Mouse (Mus musculus): ENCODE measurements around the gene Fbxl17. TPM values are rescaled to one million over a fixed set of nuclear protein-coding genes. Genes with fewer than 3 reads are reported as not detected.

Gene Fbxl17
- polyA plus RNA-seq (2015; fragmentation: Nextera tagmentation; extraction: Ambion mirVana) = 26.5 and 39.8 TPM in 2 replicates

DNA sequence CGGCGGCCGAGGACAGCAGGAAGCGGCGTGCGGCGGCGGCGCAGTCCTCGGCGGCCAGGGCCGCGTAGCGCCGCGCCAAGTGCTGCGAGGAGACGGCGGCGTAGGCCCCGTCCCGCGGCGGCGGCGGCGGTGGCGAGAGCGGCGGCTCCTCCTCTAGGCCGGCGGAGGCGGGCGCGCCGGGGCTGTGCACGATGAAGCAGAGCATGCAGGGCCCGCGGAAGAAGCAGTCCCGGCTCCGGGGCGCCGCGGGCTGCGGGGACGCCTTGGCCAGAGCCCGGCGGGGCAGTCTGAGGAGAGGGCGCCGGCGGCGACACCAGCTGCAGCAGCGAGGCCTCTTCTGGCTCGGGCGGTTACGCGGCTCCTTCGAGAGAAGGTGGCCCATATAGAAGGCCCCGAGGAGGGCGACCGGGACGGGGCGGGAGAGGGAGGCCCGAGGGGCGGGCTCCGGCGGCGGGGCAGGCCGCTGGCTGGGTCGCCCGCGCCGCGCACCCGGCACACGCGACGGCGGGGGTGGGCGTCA is at the start of gene Fbxl17:
Fbxl17 (minus strand) TSS at position 382 of the 520 bp plus-strand sequence.
- H3K9me3 ChIP-seq = no peaks in the 10 kb centered on the region
- peak within 1 kb of the TSS; percentile 98 for H3K4me3 ChIP-seq
- H3K9ac ChIP-seq = peak within 1 kb of the TSS; percentile 100
- peak within 1 kb of the TSS; percentile 98 for H3K27ac ChIP-seq
- peak within 1 kb of the TSS; percentile 65 for H3K4me2 ChIP-seq
- WGBS = under 1% methylated on average over 73 of the region's 80 CpGs
- no peaks in the 10 kb centered on the region for H3K27me3 ChIP-seq (replicated peaks)
- ATAC-seq (replicated peaks) = peak; percentile 70
- no peaks in the 10 kb centered on the region for H3K36me3 ChIP-seq (replicated peaks)
- peaks cover 46% of the 10 kb centered on the region for H3K4me1 ChIP-seq

DNA sequence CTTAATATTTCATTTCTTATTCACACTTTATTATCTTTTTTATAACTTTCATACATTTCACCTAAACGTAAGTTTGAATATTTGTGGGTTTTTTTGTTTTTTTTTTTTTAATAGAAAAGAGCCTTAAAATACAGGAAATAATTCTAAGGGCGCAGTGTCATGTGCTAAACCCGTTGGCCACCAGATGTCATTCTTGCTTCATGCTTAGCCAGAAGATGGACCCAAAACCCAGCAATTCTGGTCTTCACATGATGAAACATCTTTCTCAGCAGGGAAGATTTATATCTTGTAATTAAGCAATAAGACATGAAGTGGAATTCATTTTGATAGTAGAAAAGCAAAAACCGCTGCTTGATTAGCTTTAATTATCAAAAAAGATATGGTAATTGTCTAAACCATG is 47.6 kb upstream of the Fbxl17 start:
- H3K4me2 ChIP-seq = no peak overlapping the region
- no peak overlapping the region for H3K4me3 ChIP-seq
- H3K27ac ChIP-seq = no peak overlapping the region
- H3K27me3 ChIP-seq (replicated peaks) = no peaks in the 10 kb centered on the region
- no peaks in the 10 kb centered on the region for H3K36me3 ChIP-seq (replicated peaks)
- no peaks in the 10 kb centered on the region for H3K4me1 ChIP-seq
- no peak for ATAC-seq (replicated peaks)
- 86% methylated on average over 4 of the region's 4 CpGs for WGBS
- no peaks in the 10 kb centered on the region for H3K9me3 ChIP-seq
- no peak overlapping the region for H3K9ac ChIP-seq

DNA sequence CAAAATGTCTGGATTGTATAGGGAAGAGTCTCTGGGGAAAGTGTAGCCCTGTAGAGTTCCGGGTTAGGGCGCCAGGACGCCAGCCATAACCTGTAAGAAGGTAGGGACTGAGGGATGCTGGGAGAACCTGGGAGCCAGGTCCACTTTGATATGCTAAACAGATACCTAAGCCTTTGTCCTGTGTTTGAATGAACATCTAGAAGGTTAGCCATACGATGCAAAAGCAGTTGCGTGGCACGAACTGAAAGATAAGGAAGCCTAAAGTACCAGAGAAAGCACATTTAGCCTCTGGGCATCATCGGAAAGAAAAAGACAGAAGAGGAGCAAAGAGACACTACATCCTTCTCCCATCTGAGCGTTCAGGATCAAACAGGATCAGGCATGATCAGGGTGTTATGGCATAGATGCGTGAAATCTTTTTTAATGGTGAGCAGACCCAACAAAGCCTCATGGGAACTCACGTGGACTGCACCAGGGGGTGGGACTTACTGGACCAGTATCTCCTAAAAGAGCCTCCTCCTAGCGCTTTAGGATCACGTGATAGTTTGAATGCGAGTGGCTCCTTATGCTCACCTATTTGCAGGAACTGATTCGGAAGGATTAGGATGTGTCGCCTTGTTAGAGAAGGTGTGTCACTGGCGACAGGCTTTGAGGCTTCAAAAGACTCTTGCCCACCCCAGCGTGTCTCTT is 34.9 kb upstream of the Fbxl17 start:
- H3K27ac ChIP-seq = no peak overlapping the region
- H3K36me3 ChIP-seq (replicated peaks) = no peaks in the 10 kb centered on the region
- no peaks in the 10 kb centered on the region for H3K9me3 ChIP-seq
- no peak overlapping the region for H3K9ac ChIP-seq
- no peak overlapping the region for H3K4me3 ChIP-seq
- no peak overlapping the region for H3K4me2 ChIP-seq
- H3K4me1 ChIP-seq = no peaks in the 10 kb centered on the region
- no peaks in the 10 kb centered on the region for H3K27me3 ChIP-seq (replicated peaks)
- ATAC-seq (replicated peaks) = no peak
- WGBS = 88% methylated on average over 17 of the region's 17 CpGs

DNA sequence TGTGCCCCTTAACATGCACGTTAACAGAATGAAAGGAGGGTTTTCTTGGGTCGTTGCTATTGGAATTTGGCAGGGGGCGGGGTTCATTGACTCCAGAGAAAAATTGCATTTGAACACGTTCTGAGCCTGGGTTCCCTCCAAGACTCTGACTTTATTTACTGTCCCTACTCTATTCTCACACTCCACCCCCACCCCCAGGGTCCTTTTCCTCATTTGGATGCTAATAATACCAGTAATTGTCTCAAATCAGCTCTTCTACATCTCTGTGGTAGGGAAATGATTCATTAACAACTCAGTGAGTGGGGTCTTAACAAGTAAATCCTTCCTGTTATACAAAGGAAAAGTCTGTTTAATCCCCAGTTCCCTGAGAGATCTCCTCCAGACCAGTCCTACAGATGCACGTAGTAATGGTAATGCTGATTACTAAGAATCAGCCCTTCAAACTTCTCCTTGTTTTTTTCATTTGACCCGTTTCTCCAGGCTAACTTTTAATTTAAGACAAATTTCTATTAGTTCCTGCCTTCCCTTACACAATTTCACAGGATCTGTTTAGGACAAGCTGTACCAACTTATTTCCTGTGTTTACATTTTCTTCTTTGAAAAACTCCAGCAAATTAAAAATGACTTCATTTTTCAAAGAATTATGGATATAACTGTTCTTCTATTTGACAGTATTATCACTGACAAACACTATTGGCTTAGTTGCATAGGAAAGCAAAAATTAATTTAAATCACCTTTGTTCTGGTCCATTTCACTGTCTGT is 33.4 kb upstream of the Fbxl17 start:
- 17% methylated on average over 6 of the region's 6 CpGs for WGBS
- no peak overlapping the region for H3K4me2 ChIP-seq
- no peaks in the 10 kb centered on the region for H3K36me3 ChIP-seq (replicated peaks)
- no peak overlapping the region for H3K9ac ChIP-seq
- no peaks in the 10 kb centered on the region for H3K27me3 ChIP-seq (replicated peaks)
- H3K4me1 ChIP-seq = no peaks in the 10 kb centered on the region
- no peaks in the 10 kb centered on the region for H3K9me3 ChIP-seq
- H3K27ac ChIP-seq = no peak overlapping the region
- H3K4me3 ChIP-seq = no peak overlapping the region
- ATAC-seq (replicated peaks) = no peak

DNA sequence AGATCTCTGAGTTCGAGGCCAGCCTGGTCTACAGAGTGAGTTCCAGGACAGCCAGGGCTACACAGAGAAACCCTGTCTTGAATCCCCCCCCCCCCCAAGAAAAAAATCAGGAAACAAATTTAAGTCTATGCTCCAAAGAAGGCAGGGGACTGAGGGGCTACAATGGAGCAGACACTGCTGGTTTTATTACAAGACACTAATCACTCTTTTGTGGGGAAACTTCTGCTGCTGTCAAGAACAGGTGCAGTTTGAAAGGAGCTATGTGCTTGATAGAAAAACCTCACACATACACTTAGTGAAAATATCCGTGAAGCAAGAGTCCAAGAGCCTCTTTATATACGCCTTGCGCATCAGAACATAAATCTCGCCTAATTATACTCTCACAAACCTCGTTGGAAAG is 29.7 kb upstream of the Fbxl17 start:
- H3K9me3 ChIP-seq = no peaks in the 10 kb centered on the region
- H3K4me1 ChIP-seq = no peaks in the 10 kb centered on the region
- no peak overlapping the region for H3K4me2 ChIP-seq
- H3K27me3 ChIP-seq (replicated peaks) = no peaks in the 10 kb centered on the region
- H3K9ac ChIP-seq = no peak overlapping the region
- 66% methylated on average over 6 of the region's 6 CpGs for WGBS
- H3K27ac ChIP-seq = no peak overlapping the region
- ATAC-seq (replicated peaks) = no peak
- no peak overlapping the region for H3K4me3 ChIP-seq
- H3K36me3 ChIP-seq (replicated peaks) = no peaks in the 10 kb centered on the region

DNA sequence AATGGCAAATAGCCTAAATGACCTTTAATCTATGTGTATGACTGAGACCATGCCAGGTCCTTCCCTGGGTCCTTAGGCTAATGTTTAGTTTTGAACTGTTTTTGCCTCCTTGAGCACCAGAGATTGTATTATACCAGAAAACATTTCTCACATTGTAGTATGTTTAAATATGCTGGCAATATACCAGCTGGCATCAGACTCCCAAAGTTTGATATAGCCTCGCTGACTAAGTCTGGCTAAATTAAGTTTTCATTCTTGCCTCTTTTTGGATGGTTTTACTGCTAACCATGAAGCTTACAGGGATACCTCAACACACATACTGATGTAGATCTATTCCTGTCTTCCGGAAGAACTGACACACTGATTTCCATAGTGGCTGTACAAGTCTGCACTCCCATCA is 20.9 kb upstream of the Fbxl17 start:
- H3K4me3 ChIP-seq = no peak overlapping the region
- ATAC-seq (replicated peaks) = no peak
- no peak overlapping the region for H3K4me2 ChIP-seq
- H3K9ac ChIP-seq = no peak overlapping the region
- H3K27ac ChIP-seq = no peak overlapping the region
- no peaks in the 10 kb centered on the region for H3K9me3 ChIP-seq
- 81% methylated on average over 2 of the region's 2 CpGs for WGBS
- no peaks in the 10 kb centered on the region for H3K4me1 ChIP-seq
- no peaks in the 10 kb centered on the region for H3K36me3 ChIP-seq (replicated peaks)
- H3K27me3 ChIP-seq (replicated peaks) = no peaks in the 10 kb centered on the region

DNA sequence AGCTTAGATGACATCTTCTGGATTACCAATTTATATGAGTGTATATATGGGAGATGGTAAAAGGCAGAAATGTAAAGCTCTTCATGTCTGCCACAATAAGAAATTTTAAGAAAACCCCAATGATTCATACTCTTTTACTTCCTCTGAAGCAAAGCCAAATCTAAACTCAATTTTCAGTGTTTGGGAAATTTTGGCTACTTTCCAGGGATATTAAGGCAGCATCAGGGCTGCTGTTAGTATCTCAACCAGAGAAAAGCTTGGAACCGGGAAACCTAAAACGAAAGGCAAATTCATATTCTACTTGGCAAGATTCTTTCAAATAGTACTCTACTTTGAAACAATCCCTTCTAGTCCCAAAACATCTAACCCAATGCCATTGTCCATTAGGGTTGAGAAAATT is 10.6 kb upstream of the Fbxl17 start:
- Histone ChIP-seq H3K9me3 (no peaks in the 10 kb centered on the region), H3K9ac (no peak overlapping the region), H3K4me1 (no peaks in the 10 kb centered on the region), H3K4me2 (no peak overlapping the region), H3K27ac (no peak overlapping the region), H3K4me3 (no peak overlapping the region), H3K27me3 (replicated peaks) (no peaks in the 10 kb centered on the region), H3K36me3 (replicated peaks) (no peaks in the 10 kb centered on the region)
- ATAC-seq (replicated peaks) = no peak
- WGBS = 88% methylated on average over 2 of the region's 2 CpGs

DNA sequence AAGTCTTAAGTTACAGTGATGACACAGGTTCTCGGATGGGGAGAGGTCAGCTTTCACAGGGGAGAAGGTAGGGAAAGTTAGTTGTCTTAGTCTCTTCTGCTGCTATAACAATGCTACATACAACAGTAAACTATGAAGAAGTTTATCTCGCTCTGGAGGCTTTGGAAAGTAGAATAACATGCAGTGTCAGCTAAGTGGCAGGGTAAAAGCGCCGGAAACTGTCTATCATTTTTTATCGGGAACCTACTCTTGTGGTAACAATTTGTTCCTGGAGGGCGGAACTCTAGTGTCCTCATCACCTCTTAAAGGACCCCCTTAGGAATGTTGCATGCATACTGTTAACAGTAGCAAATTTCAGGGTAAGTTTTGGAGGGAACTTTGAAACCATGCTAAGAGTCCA is 1.3 kb upstream of the Fbxl17 start:
- 95% methylated on average over 6 of the region's 6 CpGs for WGBS
- no peaks in the 10 kb centered on the region for H3K36me3 ChIP-seq (replicated peaks)

DNA sequence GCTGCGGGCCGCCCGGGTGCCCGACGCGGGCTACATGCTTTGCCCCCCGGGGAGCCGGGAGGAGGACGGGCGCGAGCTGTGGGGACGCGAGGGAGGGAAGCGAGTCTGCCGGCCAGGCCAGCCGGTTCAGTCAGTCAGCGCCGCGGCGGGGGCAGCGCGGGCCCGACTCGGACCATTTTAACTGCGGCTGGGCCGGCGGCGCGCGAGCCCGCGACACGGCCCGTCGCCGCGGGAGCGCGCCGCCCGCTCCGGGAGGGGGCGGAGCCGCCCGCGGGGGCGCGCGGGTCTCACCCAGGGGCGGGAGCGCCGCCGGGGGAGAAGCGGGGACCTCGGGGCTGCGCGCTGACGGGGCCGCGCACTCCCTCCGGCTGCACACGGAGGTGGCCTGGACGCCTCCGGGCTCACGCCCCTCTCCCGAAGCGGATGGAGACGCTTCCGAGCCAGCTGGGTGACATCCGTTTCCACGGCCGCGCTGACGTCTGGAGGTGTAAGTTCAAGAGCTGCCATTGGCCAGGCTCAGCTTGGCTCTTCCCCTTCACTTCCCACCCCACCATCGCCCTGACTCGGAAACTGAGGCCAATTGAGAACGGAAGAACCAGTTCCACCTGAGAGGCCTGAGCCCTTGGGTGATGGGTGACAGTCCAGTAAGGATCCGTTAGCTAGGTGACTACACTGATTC is 478 bp upstream of the Fbxl17 start:
- Histone ChIP-seq H3K9me3 (no peaks in the 10 kb centered on the region), H3K27me3 (replicated peaks) (no peaks in the 10 kb centered on the region), H3K27ac (peak overlapping the region; percentile 98), H3K36me3 (replicated peaks) (no peaks in the 10 kb centered on the region), H3K9ac (peak overlapping the region; percentile 100), H3K4me1 (peaks cover 41% of the 10 kb centered on the region), H3K4me2 (peak overlapping the region; percentile 65), H3K4me3 (peak overlapping the region; percentile 98)
- peak; percentile 85 for ATAC-seq (replicated peaks)
- 1% methylated on average over 40 of the region's 78 CpGs for WGBS

More for the DNA sequence above, 1.3 kb upstream of the Fbxl17 start:
- Histone ChIP-seq H3K9me3 (no peaks in the 10 kb centered on the region), H3K27ac (no peak overlapping the region), H3K4me3 (peak overlapping the region; percentile 98), H3K27me3 (replicated peaks) (no peaks in the 10 kb centered on the region), H3K4me1 (peaks cover 34% of the 10 kb centered on the region), H3K4me2 (peak overlapping the region; percentile 65), H3K9ac (no peak overlapping the region)
- no peak for ATAC-seq (replicated peaks)

DNA sequence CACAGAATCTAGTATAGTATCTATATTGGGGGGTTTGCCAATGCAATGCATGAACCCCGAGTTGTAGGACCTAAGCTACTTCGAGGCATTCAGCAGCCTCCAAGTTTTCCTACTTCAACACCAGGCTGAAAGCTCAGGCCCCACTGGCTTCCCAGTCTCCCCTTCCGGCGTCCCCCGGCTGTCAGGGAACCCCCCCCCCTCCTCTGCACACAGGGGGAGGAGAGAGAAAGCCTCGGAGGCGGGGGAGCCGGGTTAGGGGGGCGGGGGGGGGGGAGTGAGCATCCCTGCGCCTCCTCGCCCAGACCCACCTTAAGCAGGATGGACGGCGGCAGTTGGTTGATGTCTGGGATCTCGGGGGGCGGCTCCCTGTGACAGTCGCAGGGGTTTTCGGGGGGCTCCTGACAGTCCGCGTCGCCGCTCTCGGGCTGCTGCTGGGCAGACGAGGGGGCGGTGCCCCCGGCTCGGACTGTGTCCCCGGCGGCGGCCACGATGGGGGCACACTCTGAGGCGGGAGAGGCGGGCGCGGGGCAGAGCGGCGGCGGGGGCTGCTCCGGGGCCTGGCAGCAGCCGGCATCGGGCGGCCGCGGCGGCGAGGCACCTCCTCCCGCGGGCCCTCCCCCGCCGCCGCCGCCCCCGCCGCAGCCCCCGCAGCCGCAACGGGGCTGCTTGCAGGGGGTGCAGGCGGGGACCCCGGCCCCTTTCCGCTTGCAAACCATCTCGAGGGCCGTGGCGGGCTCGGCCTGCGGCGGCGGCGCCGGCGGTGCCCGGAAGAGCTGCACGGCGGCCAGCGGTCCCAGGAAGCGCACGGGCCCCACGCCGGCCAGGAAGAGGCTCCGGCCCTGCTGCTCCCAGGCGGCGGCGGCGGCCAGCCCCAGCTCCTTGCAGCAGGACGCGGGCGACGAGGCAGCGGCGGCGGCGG is 841 bp downstream of the Fbxl17 start:
- Histone ChIP-seq H3K9ac (peak overlapping the region; percentile 100), H3K27ac (peak overlapping the region; percentile 98), H3K9me3 (no peaks in the 10 kb centered on the region), H3K27me3 (replicated peaks) (no peaks in the 10 kb centered on the region), H3K4me1 (peaks cover 52% of the 10 kb centered on the region), H3K4me3 (peak overlapping the region; percentile 98), H3K4me2 (peak overlapping the region; percentile 65), H3K36me3 (replicated peaks) (no peaks in the 10 kb centered on the region)
- ATAC-seq (replicated peaks) = peak; percentile 69
- under 1% methylated on average over 68 of the region's 90 CpGs for WGBS

DNA sequence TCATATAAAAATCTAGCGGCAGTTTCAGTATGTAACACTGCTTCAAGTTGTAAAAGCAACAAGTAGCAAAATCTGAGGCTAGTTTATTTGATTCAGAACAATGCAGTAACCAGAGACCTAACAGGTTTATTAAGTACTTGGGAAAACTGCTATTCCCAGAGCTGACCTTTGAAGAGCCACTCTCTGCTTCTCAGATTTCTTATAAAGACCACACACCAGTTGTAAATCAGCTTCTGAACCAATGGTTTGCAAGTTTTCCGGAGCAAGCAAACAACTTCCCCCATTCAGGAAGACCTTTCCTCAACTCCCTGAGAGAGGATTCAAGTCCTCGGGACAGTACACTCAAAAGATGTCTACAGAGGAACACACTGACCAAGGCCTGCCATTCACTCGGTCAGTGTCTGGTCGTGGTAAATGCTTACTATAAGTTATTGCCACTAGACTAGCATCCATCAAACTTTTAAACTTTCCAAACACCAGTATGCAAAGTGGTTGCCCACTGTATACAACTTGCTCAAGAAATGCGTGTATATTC is 1.6 kb downstream of the Fbxl17 start:
- peak overlapping the region; percentile 100 for H3K9ac ChIP-seq
- no peaks in the 10 kb centered on the region for H3K9me3 ChIP-seq
- WGBS = 17% methylated on average over 6 of the region's 6 CpGs
- H3K4me2 ChIP-seq = peak overlapping the region; percentile 65
- no peak for ATAC-seq (replicated peaks)
- H3K27ac ChIP-seq = peak overlapping the region; percentile 98
- no peaks in the 10 kb centered on the region for H3K36me3 ChIP-seq (replicated peaks)
- H3K4me1 ChIP-seq = peaks cover 57% of the 10 kb centered on the region
- H3K4me3 ChIP-seq = peak overlapping the region; percentile 98
- no peaks in the 10 kb centered on the region for H3K27me3 ChIP-seq (replicated peaks)
